Mouse (Mus musculus) CH12.LX (cell line): ENCODE results near the gene Islr.

Source experiments
- CHD1 ChIP-seq: IDR thresholded peaks from 2 replicates; pipeline ENCODE4 v1.6.1; 2012; ENCODE audit warnings: low read depth, low read length, improper control_type of control experiment, inconsistent platforms
- CTCF ChIP-seq, 2 experiments: IDR thresholded peaks in 1 of 2; conservative IDR thresholded peaks in 1 of 2; 2 replicates each; pipeline ENCODE4 v1.5.1; 2011 to 2012; ENCODE audit warnings: low read depth in 2 of 2, low read length in 2 of 2, improper control_type of control experiment in 1 of 2, inconsistent platforms in 1 of 2, mild to moderate bottlenecking in 1 of 2, moderate library complexity in 1 of 2
- MAX ChIP-seq: IDR thresholded peaks from 2 replicates; pipeline ENCODE4 v1.6.1; 2011; ENCODE audit warnings: low read length, improper control_type of control experiment
- NRF1 ChIP-seq: IDR thresholded peaks from 2 replicates; pipeline ENCODE4 v1.6.1; 2014; ENCODE audit warnings: low read depth, mild to moderate bottlenecking, inconsistent platforms, low read length, improper control_type of control experiment, moderate library complexity
- POLR2AphosphoS2 ChIP-seq: IDR thresholded peaks from 2 replicates; pipeline ENCODE4 v1.6.1; 2011; ENCODE audit warnings: low read depth, low read length, improper control_type of control experiment
- ZC3H11A ChIP-seq: IDR thresholded peaks from 2 replicates; pipeline ENCODE4 v1.6.1; 2012; ENCODE audit warnings: low read depth, mild to moderate bottlenecking, inconsistent platforms, low read length, improper control_type of control experiment

DNA sequence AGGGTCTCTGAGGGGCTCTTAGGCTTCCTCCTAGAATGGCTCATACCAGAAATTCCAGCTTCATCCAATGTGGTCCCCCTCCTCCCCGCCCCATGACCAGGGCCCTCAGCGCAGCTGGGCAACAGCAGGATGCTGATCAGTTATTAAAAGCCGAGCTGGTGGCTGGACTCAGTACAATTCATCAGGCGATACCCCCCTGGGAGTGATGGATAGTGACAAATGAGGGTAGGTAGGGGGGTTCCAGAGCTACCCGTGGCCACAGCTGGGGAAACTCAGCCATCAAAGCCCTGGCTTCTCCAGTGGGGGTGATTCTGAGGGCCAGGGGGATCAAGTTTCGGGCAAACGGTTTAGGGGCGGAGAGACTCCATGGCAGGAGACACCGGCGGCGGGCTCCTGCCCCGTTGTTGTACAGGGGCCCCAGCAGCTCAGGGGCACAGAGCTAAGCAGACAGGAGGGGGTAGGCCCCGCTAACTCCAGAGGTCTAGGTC is 75.1 kb downstream of the Islr start:
- TF ChIP-seq NRF1 (no peak), MAX (no peak), ZC3H11A (no peak), POLR2AphosphoS2 (no peak), CHD1 (no peak), CTCF (conservative IDR thresholded peaks at IDR 0.05 in 1 of 2, IDR thresholded peaks at IDR 0.05 in 1 of 2; ENCODE audit: low read depth in 2 of 2, low read length in 2 of 2) (no peak)
